ENCODE assay signal across 11 mouse cellular contexts in genomic region chr12:110078081-110078505, GRCm38 (mm10).
A peak's percentile ranks its signal among the peaks of the same experiment; 100 is the strongest.
DNase-seq lines count a peak whose midpoint lies in the region; ATAC-seq lines count a peak whose summit lies in the region.
"Had no signal": no experiment of that assay in that cellular context is flagged by ENCODE, and none has a peak within 500 bp of the region (broad histone marks: within the 10 kb centered on the region; RNA-seq: fewer than 3 reads in every experiment).

No protein-coding gene starts in this region.

- H3K36me3 ChIP-seq in stomach, embryonic 15.5 days: no peaks in the 10 kb centered on the region
- H3K36me3 ChIP-seq: limb, embryonic 13.5 days had no signal

- no peak overlapping the region for H3K4me3 ChIP-seq in stomach, embryonic 15.5 days (replicated peaks)
- H3K4me3 ChIP-seq: limb, embryonic 13.5 days had no signal

- WGBS in stomach, embryonic 15.5 days: 54% methylated on average over 13 of the region's 13 CpGs

- DNase-seq in gastrocnemius, adult 18-20 months (ENCODE audit: low spot score): peak; percentile 56
- no peak for DNase-seq in gastrocnemius, postnatal 4 days (ENCODE audit: low spot score in 2 of 2)
- DNase-seq in heart, adult 8-10 months (ENCODE audit: low spot score): peak; percentile 67
- peak; percentile 80 for DNase-seq in kidney, postnatal 10 days
- no peak for DNase-seq in right cerebral cortex, postnatal 4 days
- no peak for DNase-seq in cerebellum, postnatal 25 days
- no peak for DNase-seq in embryo, embryonic 11 days

- H3K4me1 ChIP-seq in stomach, embryonic 15.5 days: no peaks in the 10 kb centered on the region

- no peaks in the 10 kb centered on the region for H3K27me3 ChIP-seq in stomach, embryonic 15.5 days (replicated peaks)
- H3K27me3 ChIP-seq: Patski had no signal

- 0 out of 2 replicates have a peak overlapping the region, but pooled peaks have one; percentile 2 for H3K27ac ChIP-seq in stomach, embryonic 15.5 days
- H3K27ac ChIP-seq: limb, embryonic 13.5 days had no signal

- no peak overlapping the region for H3K4me2 ChIP-seq in stomach, embryonic 15.5 days
- H3K4me2 ChIP-seq: limb, embryonic 13.5 days had no signal

- H3K9me3 ChIP-seq in stomach, embryonic 15.5 days: no peaks in the 10 kb centered on the region

- no peak overlapping the region for H3K9ac ChIP-seq in stomach, embryonic 15.5 days
- H3K9ac ChIP-seq: limb, embryonic 13.5 days had no signal

- no peak for ATAC-seq in stomach, embryonic 15.5 days (ENCODE audit: insufficient read depth, low FRiP score, low read depth)
- ATAC-seq: midbrain, embryonic 16.5 days; Patski had no signal

Comparison
In these comparisons a context has a peak if more than half of its experiments do, and no peak if none do; other contexts are left out.
1. DNase-seq: peak in gastrocnemius, adult 18-20 months (single experiment), heart, adult 8-10 months (single experiment) and kidney, postnatal 10 days (single experiment); none in gastrocnemius, postnatal 4 days (0 of 2), right cerebral cortex, postnatal 4 days (single experiment), cerebellum, postnatal 25 days (0 of 2) and embryo, embryonic 11 days (single experiment).